Mouse (Mus musculus): ENCODE data around the gene Dok7. TPM values are rescaled to one million over a fixed set of nuclear protein-coding genes. Genes with fewer than 3 reads are reported as not detected.

The Dok7 gene
- polyA plus RNA-seq, 1 experiment from 2014 or later: 0.06 TPM

- Histone ChIP-seq H3K27ac (ENCODE audit: low read depth) (no peak overlapping the region), H3K27me3 (ENCODE audit: insufficient read depth, low read length) (no peaks in the 10 kb centered on the region), H3K9ac (replicated peaks) (no peak overlapping the region), H3K4me2 (ENCODE audit: low read depth, low read length) (no peak overlapping the region), H3K9me3 (ENCODE audit: low read length) (no peaks in the 10 kb centered on the region), H3K36me3 (replicated peaks; ENCODE audit: insufficient read depth, low read length) (no peaks in the 10 kb centered on the region), H3K4me1 (ENCODE audit: insufficient read depth) (no peaks in the 10 kb centered on the region), H3K4me3 (ENCODE audit: low read depth, low read length) (no peak overlapping the region)
- TF ChIP-seq CTCF (IDR thresholded peaks at IDR 0.05; ENCODE audit: low read depth) (no peak), EP300 (IDR thresholded peaks at IDR 0.05; ENCODE audit: low read depth) (no peak)
- 40% methylated on average over 18 of the region's 18 CpGs for WGBS (ENCODE audit: insufficient replicate concordance)
- ATAC-seq (no peak), DNase-seq (no peak)
Measured at GRCm38 (mm10) chr5:35079101-35079500, 22.5 kb downstream of the Dok7 start.

- H3K27ac ChIP-seq (ENCODE audit: low read depth): no peak overlapping the region
- H3K27me3 ChIP-seq (ENCODE audit: insufficient read depth, low read length): no peaks in the 10 kb centered on the region
- no peak overlapping the region for H3K9ac ChIP-seq (replicated peaks)
- no peak overlapping the region for H3K4me2 ChIP-seq (ENCODE audit: low read depth, low read length)
- H3K9me3 ChIP-seq (ENCODE audit: low read length): no peaks in the 10 kb centered on the region
- H3K36me3 ChIP-seq (replicated peaks; ENCODE audit: insufficient read depth, low read length): no peaks in the 10 kb centered on the region
- no peak for DNase-seq
- no peak for ATAC-seq
- 56% methylated on average over 3 of the region's 3 CpGs for WGBS (ENCODE audit: insufficient replicate concordance)
- H3K4me3 ChIP-seq (ENCODE audit: low read depth, low read length): no peak overlapping the region
- H3K4me1 ChIP-seq (ENCODE audit: insufficient read depth): no peaks in the 10 kb centered on the region
- TF ChIP-seq CTCF (IDR thresholded peaks at IDR 0.05; ENCODE audit: low read depth) (no peak), EP300 (IDR thresholded peaks at IDR 0.05; ENCODE audit: low read depth) (no peak)
Measured at GRCm38 (mm10) chr5:35084913-35085312, 28.3 kb downstream of the Dok7 start.

- 56% methylated on average over 9 of the region's 9 CpGs for WGBS (ENCODE audit: insufficient replicate concordance)
- no peak overlapping the region for H3K27ac ChIP-seq (ENCODE audit: low read depth)
- no peaks in the 10 kb centered on the region for H3K9me3 ChIP-seq (ENCODE audit: low read length)
- ATAC-seq (peak; percentile 70), DNase-seq (peak; percentile 87)
- no peaks in the 10 kb centered on the region for H3K27me3 ChIP-seq (ENCODE audit: insufficient read depth, low read length)
- peaks cover 23% of the 10 kb centered on the region for H3K36me3 ChIP-seq (replicated peaks; ENCODE audit: insufficient read depth, low read length)
- H3K4me1 ChIP-seq (ENCODE audit: insufficient read depth): no peaks in the 10 kb centered on the region
- TF ChIP-seq EP300 (IDR thresholded peaks at IDR 0.05; ENCODE audit: low read depth): no peak
- peak; percentile 96 for TF ChIP-seq CTCF (IDR thresholded peaks at IDR 0.05; ENCODE audit: low read depth)
- H3K4me3 ChIP-seq (ENCODE audit: low read depth, low read length): no peak overlapping the region
- no peak overlapping the region for H3K4me2 ChIP-seq (ENCODE audit: low read depth, low read length)
- H3K9ac ChIP-seq (replicated peaks): no peak overlapping the region
Measured at GRCm38 (mm10) chr5:35088785-35089613, 32.4 kb downstream of the Dok7 start.

GRCm38 (mm10) chr5:35089614-35089963 is 33.0 kb downstream of the Dok7 start:
- DNase-seq: no peak
- Histone ChIP-seq H3K27me3 (ENCODE audit: insufficient read depth, low read length) (no peaks in the 10 kb centered on the region), H3K36me3 (replicated peaks; ENCODE audit: insufficient read depth, low read length) (peaks cover 26% of the 10 kb centered on the region), H3K4me2 (ENCODE audit: low read depth, low read length) (no peak overlapping the region), H3K4me3 (ENCODE audit: low read depth, low read length) (no peak overlapping the region), H3K9me3 (ENCODE audit: low read length) (no peaks in the 10 kb centered on the region), H3K27ac (ENCODE audit: low read depth) (no peak overlapping the region), H3K4me1 (ENCODE audit: insufficient read depth) (no peaks in the 10 kb centered on the region), H3K9ac (replicated peaks) (no peak overlapping the region)
- TF ChIP-seq EP300 (IDR thresholded peaks at IDR 0.05; ENCODE audit: low read depth) (no peak), CTCF (IDR thresholded peaks at IDR 0.05; ENCODE audit: low read depth) (no peak)
- ATAC-seq: no peak
- 71% methylated on average over 5 of the region's 5 CpGs for WGBS (ENCODE audit: insufficient replicate concordance)

- H3K4me3 ChIP-seq (ENCODE audit: low read depth, low read length): no peak overlapping the region
- TF ChIP-seq EP300 (IDR thresholded peaks at IDR 0.05; ENCODE audit: low read depth) (no peak), CTCF (IDR thresholded peaks at IDR 0.05; ENCODE audit: low read depth) (no peak)
- WGBS (ENCODE audit: insufficient replicate concordance): 81% methylated on average over 3 of the region's 3 CpGs
- no peaks in the 10 kb centered on the region for H3K4me1 ChIP-seq (ENCODE audit: insufficient read depth)
- no peak overlapping the region for H3K9ac ChIP-seq (replicated peaks)
- no peaks in the 10 kb centered on the region for H3K9me3 ChIP-seq (ENCODE audit: low read length)
- H3K27me3 ChIP-seq (ENCODE audit: insufficient read depth, low read length): no peaks in the 10 kb centered on the region
- peaks cover 46% of the 10 kb centered on the region for H3K36me3 ChIP-seq (replicated peaks; ENCODE audit: insufficient read depth, low read length)
- no peak for DNase-seq
- no peak overlapping the region for H3K4me2 ChIP-seq (ENCODE audit: low read depth, low read length)
- ATAC-seq: no peak
- no peak overlapping the region for H3K27ac ChIP-seq (ENCODE audit: low read depth)
Measured at GRCm38 (mm10) chr5:35091636-35092035, 35.1 kb downstream of the Dok7 start.

GRCm38 (mm10) chr5:35103086-35103485 is 46.5 kb downstream of the Dok7 start:
- H3K4me1 ChIP-seq (ENCODE audit: insufficient read depth): peaks cover 25% of the 10 kb centered on the region
- TF ChIP-seq EP300 (IDR thresholded peaks at IDR 0.05; ENCODE audit: low read depth): no peak
- no peak for TF ChIP-seq CTCF (IDR thresholded peaks at IDR 0.05; ENCODE audit: low read depth)
- no peaks in the 10 kb centered on the region for H3K9me3 ChIP-seq (ENCODE audit: low read length)
- no peaks in the 10 kb centered on the region for H3K27me3 ChIP-seq (ENCODE audit: insufficient read depth, low read length)
- no peak overlapping the region for H3K27ac ChIP-seq (ENCODE audit: low read depth)
- H3K4me2 ChIP-seq (ENCODE audit: low read depth, low read length): peak overlapping the region; percentile 89
- no peak overlapping the region for H3K4me3 ChIP-seq (ENCODE audit: low read depth, low read length)
- peaks cover 43% of the 10 kb centered on the region for H3K36me3 ChIP-seq (replicated peaks; ENCODE audit: insufficient read depth, low read length)
- no peak for ATAC-seq
- no peak for DNase-seq
- WGBS (ENCODE audit: insufficient replicate concordance): 74% methylated on average over 8 of the region's 8 CpGs
- H3K9ac ChIP-seq (replicated peaks): no peak overlapping the region

Data from liver, postnatal 0 days (tissue).